Mouse (Mus musculus) c-Kit-negative CD71-positive TER-119-positive erythroid progenitor cells, embryonic 14.5 days (primary cell): ENCODE results near the gene Rasal1.

ENCODE experiments used
- DNase-seq: peaks from one replicate; pipeline ENCODE4 v3.0.0-alpha.2; 2013; ENCODE audit warnings: low read depth, low spot score

The Rasal1 gene

DNA sequence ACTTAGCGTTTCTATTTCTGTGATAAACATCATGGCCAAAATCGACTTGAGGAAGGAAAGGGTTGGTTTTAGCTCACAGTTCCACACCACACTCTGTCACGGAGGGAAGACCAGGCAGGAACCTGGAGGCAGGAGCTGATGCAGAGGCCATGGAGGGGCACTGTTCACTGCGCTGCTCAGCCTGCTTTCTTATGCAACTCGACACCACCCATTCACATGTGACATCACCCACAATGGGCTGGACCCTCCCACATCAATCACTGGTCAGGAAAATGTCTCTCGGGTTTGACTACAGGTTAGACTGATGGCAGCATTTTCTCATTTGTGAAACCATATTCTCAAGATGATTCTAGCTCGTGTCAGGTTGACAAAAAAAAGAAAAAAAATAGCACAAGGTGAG, 72.4 kb downstream of the Rasal1 start:
- no peak for DNase-seq

- no peak for DNase-seq
Measured at GRCm38 (mm10) chr5:120725811-120726455, 77.3 kb downstream of the Rasal1 start.
